Mouse (Mus musculus): ENCODE measurements around the gene Prkce.

- TF ChIP-seq CTCF (IDR thresholded peaks at IDR 0.05; ENCODE audit: borderline replicate concordance, insufficient read depth, low read length) = no peak
- TF ChIP-seq POLR2A (IDR thresholded peaks at IDR 0.05; ENCODE audit: low read depth, low read length) = no peak
Observed at GRCm38 (mm10) chr17:86464197-86464596, 296.6 kb downstream of the Prkce start.
